Mouse (Mus musculus) myocyte (in vitro differentiated cells): ENCODE data around the gene Msh4. TPM values are rescaled to one million over a fixed set of nuclear protein-coding genes. Genes with fewer than 3 reads are reported as not detected.

Source experiments
- H3K27me3 ChIP-seq: one replicate; pipeline ENCODE4 v1.6.1; 2011; ENCODE audit not compliant: control insufficient read depth, insufficient read depth, insufficient read length
- H3K36me3 ChIP-seq: one replicate; pipeline ENCODE4 v1.6.1; 2011; ENCODE audit not compliant: control insufficient read depth, insufficient read depth
- H3K4me2 ChIP-seq: one replicate; pipeline ENCODE4 v1.6.1; 2011; ENCODE audit warnings: low read depth, control low read depth
- H3K4me3 ChIP-seq: one replicate; pipeline ENCODE4 v1.5.1; 2011; ENCODE audit warnings: mild to moderate bottlenecking, control low read depth, moderate library complexity
- H3K79me2 ChIP-seq: one replicate; pipeline ENCODE4 v1.6.1; 2011; ENCODE audit not compliant: control insufficient read depth, insufficient read depth
- H3ac ChIP-seq: one replicate; pipeline ENCODE4 v1.6.1; 2011; ENCODE audit not compliant: control insufficient read depth, insufficient read length
- CEBPB ChIP-seq: IDR thresholded peaks from 2 replicates; pipeline ENCODE4 v1.6.1; 2011; ENCODE audit warnings: mild to moderate bottlenecking, moderate library complexity; ENCODE audit not compliant: poor library complexity, insufficient read depth, severe bottlenecking
- E2F4 ChIP-seq: IDR thresholded peaks from one replicate; pipeline ENCODE4 v1.6.1; 2011; ENCODE audit warnings: mild to moderate bottlenecking, control low read depth, moderate library complexity; ENCODE audit not compliant: insufficient read depth
- MAX ChIP-seq: IDR thresholded peaks from one replicate; pipeline ENCODE4 v1.6.1; 2011; ENCODE audit warnings: low read depth, mild to moderate bottlenecking, control low read depth
- MYOD1 ChIP-seq, 3 experiments: IDR thresholded peaks; one replicate each; pipeline ENCODE4 v1.6.1; 2011; ENCODE audit warnings: control low read depth in 2 of 3, low read depth in 2 of 3, mild to moderate bottlenecking in 2 of 3, moderate library complexity in 1 of 3; ENCODE audit not compliant: insufficient read length in 2 of 3, control insufficient read depth in 1 of 3
- MYOG ChIP-seq, 3 experiments: IDR thresholded peaks; one replicate each; pipeline ENCODE4 v1.6.1; 2011; ENCODE audit warnings: control low read depth in 2 of 3, low read depth in 2 of 3, mild to moderate bottlenecking in 2 of 3; ENCODE audit not compliant: insufficient read length in 2 of 3, control insufficient read depth in 1 of 3, insufficient read depth in 1 of 3
- POLR2A ChIP-seq: IDR thresholded peaks from one replicate; pipeline ENCODE4 v1.6.1; 2011; ENCODE audit warnings: low read depth, mild to moderate bottlenecking, control low read depth, moderate library complexity; ENCODE audit not compliant: insufficient read length
- POLR2AphosphoS2 ChIP-seq: IDR thresholded peaks from one replicate; pipeline ENCODE4 v1.6.1; 2011; ENCODE audit warnings: low read depth, control low read depth; ENCODE audit not compliant: insufficient read length
- REST ChIP-seq: IDR thresholded peaks from one replicate; pipeline ENCODE4 v1.6.1; 2011; ENCODE audit warnings: mild to moderate bottlenecking, control low read depth, moderate library complexity; ENCODE audit not compliant: insufficient read depth, insufficient read length
- SRF ChIP-seq: IDR thresholded peaks from one replicate; pipeline ENCODE4 v1.6.1; 2011; ENCODE audit warnings: low read depth; ENCODE audit not compliant: control insufficient read depth, insufficient read length
- TCF12 ChIP-seq: IDR thresholded peaks from one replicate; pipeline ENCODE4 v1.6.1; 2011; ENCODE audit warnings: mild to moderate bottlenecking, control low read depth; ENCODE audit not compliant: poor library complexity, insufficient read depth, severe bottlenecking
- TCF3 ChIP-seq: IDR thresholded peaks from one replicate; pipeline ENCODE4 v1.6.1; 2011; ENCODE audit warnings: low read depth, control low read depth; ENCODE audit not compliant: insufficient read length
- USF1 ChIP-seq: IDR thresholded peaks from one replicate; pipeline ENCODE4 v1.6.1; 2011; ENCODE audit warnings: low read depth, mild to moderate bottlenecking, control low read depth, moderate library complexity
- polyA plus RNA-seq: library from polyadenylated mRNA; unstranded; fragments of >200 nt; fragmentation: generic; extraction: Trizol; gene quantifications from one replicate; pipeline ENCODE4 v1.2.1, GENCODE M21; 2012; ENCODE audit warnings: missing spikeins

The Msh4 gene
- polyA plus RNA-seq, 1 experiment = 0.02 TPM

DNA sequence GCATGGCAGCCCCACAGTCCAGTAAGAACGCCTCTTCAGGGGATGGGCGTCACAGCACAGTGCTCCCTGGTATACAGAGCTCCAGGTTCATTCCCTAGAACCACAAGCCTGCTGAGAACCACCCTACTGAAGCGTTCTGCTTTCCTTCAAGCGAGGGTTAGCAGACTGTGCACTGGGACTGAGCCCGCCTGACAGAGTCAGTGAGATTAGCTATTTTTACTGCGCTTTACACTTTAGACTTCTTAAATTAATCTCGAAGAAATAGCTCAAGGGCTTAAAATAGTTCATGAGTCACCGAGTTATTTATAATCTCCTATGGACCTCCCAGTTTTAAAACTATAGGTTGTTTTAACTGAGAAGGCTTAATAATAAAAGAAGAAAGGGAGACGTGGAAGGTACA, 29.9 kb upstream of the Msh4 start:
- Histone ChIP-seq H3ac (no peak overlapping the region), H3K36me3 (peaks cover 22% of the 10 kb centered on the region), H3K27me3 (no peaks in the 10 kb centered on the region), H3K79me2 (no peaks in the 10 kb centered on the region), H3K4me2 (no peak overlapping the region), H3K4me3 (no peak overlapping the region)
- TF ChIP-seq USF1 (no peak), TCF3 (no peak), CEBPB (no peak), POLR2AphosphoS2 (no peak), SRF (no peak), MAX (no peak), REST (no peak), MYOD1 (IDR thresholded peaks at IDR 0.05; ENCODE audit: control insufficient read depth in 1 of 3, insufficient read length in 2 of 3, low read depth in 2 of 3) (no peak), MYOG (IDR thresholded peaks at IDR 0.05; ENCODE audit: control insufficient read depth in 1 of 3, insufficient read depth in 1 of 3, insufficient read length in 2 of 3, low read depth in 2 of 3) (no peak), TCF12 (no peak), POLR2A (no peak), E2F4 (no peak)

DNA sequence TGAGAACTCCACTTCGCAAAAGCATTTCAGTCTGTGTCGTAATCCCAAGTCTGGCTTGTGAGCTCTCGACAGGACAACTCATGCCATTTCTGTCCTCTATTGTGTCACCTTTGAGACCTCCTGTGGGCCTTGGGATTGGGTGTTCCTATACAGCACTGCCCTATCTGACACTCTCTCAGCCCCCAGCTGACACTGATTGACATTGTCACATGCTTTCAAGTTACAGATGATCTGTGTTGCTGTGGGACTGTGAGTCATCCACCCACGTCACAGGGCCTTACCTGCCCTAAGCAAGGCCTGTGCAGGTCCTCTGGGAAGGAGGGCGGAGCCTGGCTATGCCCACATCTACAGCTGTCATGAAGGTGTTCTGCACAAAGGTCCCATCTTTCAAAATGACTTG, 26.5 kb upstream of the Msh4 start:
- TF ChIP-seq REST = no peak
- Histone ChIP-seq H3K79me2 (no peaks in the 10 kb centered on the region), H3K27me3 (no peaks in the 10 kb centered on the region), H3K4me2 (no peak overlapping the region), H3ac (no peak overlapping the region), H3K36me3 (peaks cover 37% of the 10 kb centered on the region), H3K4me3 (no peak overlapping the region)

DNA sequence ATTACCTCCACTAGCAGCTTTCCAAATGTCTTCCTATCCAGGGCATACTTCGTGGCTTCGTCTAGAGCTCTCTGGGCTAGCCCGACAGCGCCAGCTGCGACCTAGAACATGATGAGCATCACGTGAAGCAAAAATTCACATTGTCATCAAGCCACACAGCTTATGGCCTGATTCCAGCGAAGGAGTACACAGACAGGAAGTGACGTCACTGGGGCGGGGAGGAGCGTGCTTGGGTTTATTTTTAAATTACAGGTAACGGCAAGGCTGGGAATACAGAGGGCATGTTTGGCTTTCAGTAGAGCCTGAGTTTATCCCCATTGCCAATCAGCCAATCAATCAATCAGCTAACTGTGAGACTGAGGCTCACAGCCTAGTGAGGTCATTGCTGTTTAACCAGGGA, 23.6 kb upstream of the Msh4 start:
- TF ChIP-seq MYOG (IDR thresholded peaks at IDR 0.05; ENCODE audit: control insufficient read depth in 1 of 3, insufficient read depth in 1 of 3, insufficient read length in 2 of 3, low read depth in 2 of 3) (no peak), MYOD1 (IDR thresholded peaks at IDR 0.05; ENCODE audit: control insufficient read depth in 1 of 3, insufficient read length in 2 of 3, low read depth in 2 of 3) (no peak), MAX (no peak), E2F4 (no peak), REST (no peak), POLR2AphosphoS2 (no peak), USF1 (no peak), POLR2A (no peak), TCF12 (no peak), SRF (no peak), TCF3 (no peak), CEBPB (no peak)
- no peaks in the 10 kb centered on the region for H3K27me3 ChIP-seq
- H3K79me2 ChIP-seq = no peaks in the 10 kb centered on the region
- H3ac ChIP-seq = no peak overlapping the region
- peaks cover 34% of the 10 kb centered on the region for H3K36me3 ChIP-seq
- no peak overlapping the region for H3K4me3 ChIP-seq
- no peak overlapping the region for H3K4me2 ChIP-seq

DNA sequence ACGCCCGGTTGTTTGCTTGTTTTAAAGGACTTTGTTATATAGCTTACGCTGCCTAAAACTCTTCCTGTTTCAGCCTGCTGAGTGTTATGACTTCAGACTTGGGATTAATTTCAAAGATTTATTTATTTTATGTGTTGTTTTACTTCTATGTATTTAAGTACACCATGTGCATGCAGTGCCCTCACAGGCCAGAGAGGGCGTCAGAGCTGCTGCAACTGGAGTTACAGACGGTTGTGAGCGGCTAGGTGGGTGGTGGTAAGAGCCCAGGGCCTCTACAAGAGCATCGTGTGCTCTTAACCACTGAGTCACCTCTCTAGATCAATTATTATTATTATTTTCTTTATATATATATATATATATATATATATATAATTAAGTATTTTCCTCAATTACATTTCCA, 20.4 kb upstream of the Msh4 start:
- TF ChIP-seq MYOG (IDR thresholded peaks at IDR 0.05; ENCODE audit: control insufficient read depth in 1 of 3, insufficient read depth in 1 of 3, insufficient read length in 2 of 3, low read depth in 2 of 3) = no peak
- TF ChIP-seq E2F4 = no peak
- no peak for TF ChIP-seq TCF3
- TF ChIP-seq SRF = no peak
- no peak for TF ChIP-seq TCF12
- no peak for TF ChIP-seq MAX
- no peak for TF ChIP-seq POLR2A
- no peak for TF ChIP-seq USF1
- no peak for TF ChIP-seq POLR2AphosphoS2
- no peak for TF ChIP-seq CEBPB
- TF ChIP-seq REST = no peak
- no peak for TF ChIP-seq MYOD1 (IDR thresholded peaks at IDR 0.05; ENCODE audit: control insufficient read depth in 1 of 3, insufficient read length in 2 of 3, low read depth in 2 of 3)
- H3K36me3 ChIP-seq = peaks cover 22% of the 10 kb centered on the region
- no peak overlapping the region for H3K4me3 ChIP-seq
- no peaks in the 10 kb centered on the region for H3K79me2 ChIP-seq
- H3ac ChIP-seq = no peak overlapping the region
- H3K4me2 ChIP-seq = no peak overlapping the region
- no peaks in the 10 kb centered on the region for H3K27me3 ChIP-seq

GRCm38 (mm10) chr3:153921147-153921910, 15.4 kb upstream of the Msh4 start:
- H3K27me3 ChIP-seq = no peaks in the 10 kb centered on the region
- TF ChIP-seq USF1 (no peak), E2F4 (no peak), MYOD1 (IDR thresholded peaks at IDR 0.05; ENCODE audit: control insufficient read depth in 1 of 3, insufficient read length in 2 of 3, low read depth in 2 of 3) (no peak), POLR2AphosphoS2 (no peak), POLR2A (no peak), SRF (no peak), TCF12 (no peak), MYOG (IDR thresholded peaks at IDR 0.05; ENCODE audit: control insufficient read depth in 1 of 3, insufficient read depth in 1 of 3, insufficient read length in 2 of 3, low read depth in 2 of 3) (no peak), REST (no peak), CEBPB (no peak), MAX (no peak), TCF3 (no peak)
- H3K4me2 ChIP-seq = no peak overlapping the region
- H3ac ChIP-seq = no peak overlapping the region
- H3K4me3 ChIP-seq = no peak overlapping the region
- peaks cover 8% of the 10 kb centered on the region for H3K36me3 ChIP-seq
- H3K79me2 ChIP-seq = no peaks in the 10 kb centered on the region
